Mouse (Mus musculus) kidney, embryonic 16.5 days (tissue): ENCODE data around the gene Gtsf1l. TPM values are rescaled to one million over a fixed set of nuclear protein-coding genes. Genes with fewer than 3 reads are reported as not detected.

Experiments
- ATAC-seq: fragments of 200-750 bp; cut with Nextera tagmentation; 2 replicates; pipeline ENCODE4 v1.8.0; 2017; ENCODE audit warnings: moderate TSS enrichment; ENCODE audit not compliant: low FRiP score, low TSS enrichment
- H3K27ac ChIP-seq: fragments of 300-500 bp; sonication (generic); 2 replicates; pipeline ENCODE4 v1.5.1; 2014; ENCODE audit warnings: low read length
- H3K27me3 ChIP-seq: fragments of 300-500 bp; sonication (generic); 2 replicates; pipeline ENCODE4 v1.6.1; 2014; ENCODE audit warnings: low read length, control low read depth, mixed read lengths; ENCODE audit not compliant: insufficient read depth
- H3K36me3 ChIP-seq: fragments of 300-500 bp; sonication (generic); 2 replicates; pipeline ENCODE4 v1.6.1; 2014; ENCODE audit warnings: low read length, control low read depth, mixed read lengths; ENCODE audit not compliant: insufficient read depth
- H3K4me1 ChIP-seq: fragments of 300-500 bp; sonication (generic); 2 replicates; pipeline ENCODE4 v1.6.1; 2014; ENCODE audit warnings: low read length, control low read depth, mixed read lengths; ENCODE audit not compliant: insufficient read depth
- H3K4me2 ChIP-seq: fragments of 300-500 bp; sonication (generic); replicated peaks from 2 replicates; pipeline ENCODE4 v1.6.1; 2014; ENCODE audit warnings: low read depth, low read length
- H3K4me3 ChIP-seq: fragments of 300-500 bp; sonication (generic); 2 replicates; pipeline ENCODE4 v1.5.1; 2014; ENCODE audit warnings: mild to moderate bottlenecking, low read length
- H3K9ac ChIP-seq: fragments of 300-500 bp; sonication (generic); replicated peaks from 2 replicates; pipeline ENCODE4 v1.6.1; 2014; ENCODE audit warnings: low read length
- H3K9me3 ChIP-seq: fragments of 300-500 bp; sonication (generic); 2 replicates; pipeline ENCODE4 v1.6.1; 2016; ENCODE audit warnings: low read length, control low read depth
- WGBS: fragments of 180-500 bp; shearing (Covaris S2); extraction: QIAGEN DNeasy Blood & Tissue Kit; methylation state at CpG from one replicate; pipeline ENCODE4 v1.1.7; 2014; 5-methylcytosine and 5-hydroxymethylcytosine counted together
- polyA plus RNA-seq: library from polyadenylated mRNA; unstranded; fragments of >200 nt; fragmentation: Nextera tagmentation; extraction: Ambion mirVana; gene quantifications from 2 replicates; pipeline ENCODE4 v1.2.1, GENCODE M21; 2015

The Gtsf1l gene
- polyA plus RNA-seq, 1 experiment from 2014 or later = not detected

DNA sequence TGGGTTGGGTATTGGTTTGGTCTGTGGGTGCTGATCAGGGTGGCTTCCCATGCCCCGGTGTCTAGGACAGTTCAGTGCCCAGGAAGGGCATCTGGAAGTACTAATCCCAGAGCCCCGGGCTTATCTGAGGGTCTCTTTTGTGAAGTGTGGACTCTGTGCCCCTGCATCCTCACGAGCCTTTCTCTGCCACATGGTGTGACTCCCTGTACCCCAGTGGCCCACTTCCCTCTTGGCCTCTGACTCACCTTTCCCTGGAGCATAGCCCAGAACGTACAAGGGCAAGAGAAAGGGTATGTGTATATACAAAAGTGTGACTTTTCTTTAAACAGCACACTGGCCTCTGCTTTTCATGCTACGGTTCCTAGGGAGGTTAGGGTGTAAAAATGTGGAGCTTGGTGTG is 31.9 kb downstream of the Gtsf1l start:
- H3K27me3 ChIP-seq = no peaks in the 10 kb centered on the region
- H3K9me3 ChIP-seq = no peaks in the 10 kb centered on the region
- 44% methylated on average over 5 of the region's 5 CpGs for WGBS
- no peak for ATAC-seq
- peak overlapping the region; percentile 99 for H3K4me2 ChIP-seq
- peak overlapping the region; percentile 77 for H3K4me3 ChIP-seq
- peaks cover 18% of the 10 kb centered on the region for H3K4me1 ChIP-seq
- peak overlapping the region; percentile 73 for H3K9ac ChIP-seq
- H3K36me3 ChIP-seq = no peaks in the 10 kb centered on the region
- no peak overlapping the region for H3K27ac ChIP-seq

DNA sequence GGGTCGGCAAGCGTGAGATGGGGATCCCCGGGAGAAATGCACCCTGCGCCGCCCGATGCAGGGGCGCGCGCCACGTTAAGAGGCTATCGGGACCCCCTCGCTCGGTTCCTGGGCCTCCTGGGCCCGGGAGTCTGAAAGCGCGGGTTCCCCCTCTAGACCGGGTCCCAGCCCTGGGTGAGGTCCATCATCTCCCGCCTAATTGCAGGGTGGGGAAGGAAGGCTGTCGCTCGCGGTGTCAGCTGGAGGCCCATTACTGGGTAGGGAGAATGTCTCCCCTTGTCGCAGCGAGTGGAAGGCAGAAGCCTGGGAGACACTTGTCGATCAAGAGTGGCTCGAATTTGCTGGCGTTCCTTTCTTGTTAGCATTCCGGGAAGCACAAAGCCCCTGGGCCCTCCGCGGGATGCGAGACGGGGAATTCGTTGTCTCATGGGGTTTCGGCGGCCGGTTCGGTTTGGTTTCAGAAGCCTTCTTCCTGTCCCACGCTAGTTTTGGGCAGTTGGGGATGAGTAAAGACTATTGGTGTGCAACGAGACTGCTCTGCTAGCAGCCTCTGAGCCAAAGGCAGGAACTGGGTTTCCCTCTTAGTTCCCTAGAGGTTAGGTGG is 32.7 kb downstream of the Gtsf1l start:
- peak overlapping the region; percentile 99 for H3K4me2 ChIP-seq
- H3K4me1 ChIP-seq = peaks cover 18% of the 10 kb centered on the region
- peak overlapping the region; percentile 77 for H3K4me3 ChIP-seq
- no peaks in the 10 kb centered on the region for H3K36me3 ChIP-seq
- peak overlapping the region; percentile 73 for H3K9ac ChIP-seq
- H3K9me3 ChIP-seq = no peaks in the 10 kb centered on the region
- ATAC-seq = peak; percentile 47
- under 1% methylated on average over 35 of the region's 38 CpGs for WGBS
- no peaks in the 10 kb centered on the region for H3K27me3 ChIP-seq
- 0 out of 2 replicates have a peak overlapping the region, but pooled peaks have one; percentile 37 for H3K27ac ChIP-seq

DNA sequence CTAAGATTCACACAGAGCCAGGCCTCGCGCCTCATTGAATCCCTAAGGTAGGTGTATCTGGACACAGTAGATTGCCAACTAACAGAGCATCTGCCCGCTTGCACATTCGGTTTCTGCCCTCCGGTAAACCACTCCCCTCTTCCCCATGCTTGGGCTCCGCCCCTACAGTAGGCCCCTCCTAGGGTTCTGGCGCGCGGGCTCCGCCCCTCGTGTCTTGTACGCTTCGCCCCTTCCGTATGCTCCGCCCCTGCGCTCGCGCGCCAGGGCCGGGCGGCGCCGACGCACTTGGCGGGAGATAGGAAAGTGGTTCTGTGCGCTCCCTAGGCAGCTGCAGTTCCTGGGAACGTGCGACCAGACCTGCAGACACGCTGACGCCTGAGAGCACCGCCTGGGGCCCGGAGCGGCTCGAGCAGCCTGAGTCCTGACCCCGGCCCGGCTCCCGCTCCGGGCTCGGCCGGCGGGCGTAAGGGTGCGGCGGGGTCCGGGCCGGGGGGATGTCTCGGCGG is 33.3 kb downstream of the Gtsf1l start, which contains the start of gene Mybl2:
Mybl2 (plus strand) TSS at position 353 of the 506 bp plus-strand sequence.
- Histone ChIP-seq H3K4me3 (peak within 1 kb of the TSS; percentile 77), H3K36me3 (no peaks in the 10 kb centered on the region), H3K9ac (peak within 1 kb of the TSS; percentile 73), H3K27ac (0 out of 2 replicates have a peak within 1 kb of the TSS, but pooled peaks have one; percentile 37), H3K9me3 (no peaks in the 10 kb centered on the region), H3K4me1 (peaks cover 18% of the 10 kb centered on the region), H3K4me2 (peak within 1 kb of the TSS; percentile 99), H3K27me3 (no peaks in the 10 kb centered on the region)
- 0% methylated on average over 30 of the region's 48 CpGs for WGBS
- ATAC-seq = peak; percentile 99

DNA sequence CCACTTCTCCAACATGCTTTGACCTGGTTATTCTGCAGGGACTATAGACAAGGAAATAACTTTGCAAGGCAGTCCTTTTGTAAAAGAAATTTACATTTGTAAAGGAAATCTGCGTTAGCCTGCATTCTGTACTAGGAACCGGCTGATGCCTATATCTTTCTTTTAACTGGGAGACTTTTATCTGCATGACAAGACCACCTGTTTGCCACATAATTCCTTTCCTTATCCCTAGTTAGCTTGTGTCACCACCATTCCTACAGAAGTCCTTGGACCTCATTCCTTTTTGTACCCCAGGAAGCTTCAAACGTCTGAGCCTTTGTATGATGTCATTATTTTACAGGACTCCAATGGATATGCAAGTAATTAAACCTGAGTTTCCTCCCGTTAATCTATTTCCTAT is 34.8 kb downstream of the Gtsf1l start:
- no peak overlapping the region for H3K4me2 ChIP-seq
- no peak overlapping the region for H3K27ac ChIP-seq
- H3K27me3 ChIP-seq = no peaks in the 10 kb centered on the region
- H3K4me1 ChIP-seq = peaks cover 18% of the 10 kb centered on the region
- no peak overlapping the region for H3K4me3 ChIP-seq
- WGBS = 76% methylated on average over 4 of the region's 4 CpGs
- no peaks in the 10 kb centered on the region for H3K9me3 ChIP-seq
- H3K9ac ChIP-seq = no peak overlapping the region
- ATAC-seq = no peak
- no peaks in the 10 kb centered on the region for H3K36me3 ChIP-seq

DNA sequence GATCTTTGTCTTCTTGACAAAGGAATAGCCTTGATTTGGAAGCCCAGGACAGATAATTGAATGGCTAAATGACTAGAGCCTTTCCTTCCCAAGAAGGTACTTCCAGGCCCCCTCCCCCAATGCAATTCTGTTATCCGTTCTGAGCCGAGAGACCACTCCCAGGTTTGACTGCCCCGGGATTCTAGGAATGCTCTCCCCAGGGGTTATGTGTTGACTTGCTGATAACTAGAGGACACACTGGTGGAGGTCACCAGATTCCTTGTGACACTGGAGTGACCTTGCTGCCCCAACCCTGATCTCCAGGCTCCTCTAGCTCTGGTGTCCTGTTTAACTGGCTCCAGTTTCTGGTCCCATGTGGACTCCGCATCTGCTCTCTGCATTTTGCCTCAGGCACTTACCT is 35.6 kb downstream of the Gtsf1l start:
- H3K4me1 ChIP-seq = peaks cover 18% of the 10 kb centered on the region
- H3K36me3 ChIP-seq = peaks cover 2% of the 10 kb centered on the region; the same call in 1 of the 2 replicates
- no peak overlapping the region for H3K4me2 ChIP-seq
- H3K27ac ChIP-seq = no peak overlapping the region
- no peak overlapping the region for H3K9ac ChIP-seq
- H3K27me3 ChIP-seq = no peaks in the 10 kb centered on the region
- no peak for ATAC-seq
- no peaks in the 10 kb centered on the region for H3K9me3 ChIP-seq
- WGBS = 46% methylated on average over 4 of the region's 4 CpGs
- H3K4me3 ChIP-seq = no peak overlapping the region

DNA sequence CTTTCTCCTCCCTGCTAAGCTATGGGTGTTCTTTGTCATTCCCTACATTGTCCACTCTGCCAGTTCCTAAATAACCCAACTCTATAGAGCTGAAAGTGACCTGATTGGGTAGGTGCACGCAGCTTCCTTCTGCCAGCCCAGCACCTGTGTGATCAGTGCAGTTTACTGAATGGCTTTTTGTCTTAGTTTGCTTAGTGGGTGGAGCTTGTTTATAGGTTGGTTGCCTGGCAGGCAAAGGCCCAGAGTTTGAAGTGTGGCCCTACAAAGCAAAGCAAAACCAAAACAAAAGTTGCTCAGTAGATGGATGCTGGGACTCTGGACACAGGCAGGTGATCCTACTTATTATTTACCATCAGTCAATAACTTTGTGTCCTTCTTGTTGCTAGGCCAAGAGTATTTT is 36.0 kb downstream of the Gtsf1l start:
- Histone ChIP-seq H3K4me1 (peaks cover 17% of the 10 kb centered on the region), H3K36me3 (peaks cover 6% of the 10 kb centered on the region; the same call in 1 of the 2 replicates), H3K9ac (no peak overlapping the region), H3K27ac (no peak overlapping the region), H3K9me3 (no peaks in the 10 kb centered on the region), H3K4me2 (no peak overlapping the region), H3K4me3 (no peak overlapping the region), H3K27me3 (no peaks in the 10 kb centered on the region)
- no peak for ATAC-seq
- WGBS = 64% methylated on average over 1 of the region's 1 CpGs

DNA sequence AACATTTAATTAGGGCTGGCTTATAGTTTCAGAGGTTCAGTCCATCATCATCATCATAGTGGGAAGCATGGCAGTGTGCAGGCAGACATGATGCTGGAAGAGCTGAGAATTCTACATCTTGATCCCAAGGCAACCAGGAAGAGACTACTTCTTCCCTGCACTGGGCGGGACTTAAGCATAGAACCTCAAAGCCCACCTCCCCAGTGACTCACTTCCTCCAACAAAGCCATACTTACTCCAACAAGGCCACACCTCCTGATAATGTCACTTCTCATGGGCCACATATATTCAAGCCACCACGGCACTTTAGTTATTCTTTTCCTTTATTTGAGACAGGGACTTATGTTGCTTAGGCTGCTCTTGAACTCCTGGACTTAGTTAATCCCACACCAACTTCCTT is 38.5 kb downstream of the Gtsf1l start:
- H3K27ac ChIP-seq = no peak overlapping the region
- H3K27me3 ChIP-seq = no peaks in the 10 kb centered on the region
- peaks cover 4% of the 10 kb centered on the region; the same call in 1 of the 2 replicates for H3K4me1 ChIP-seq
- WGBS = 95% methylated on average over 2 of the region's 2 CpGs
- peaks cover 22% of the 10 kb centered on the region for H3K36me3 ChIP-seq
- no peak overlapping the region for H3K4me2 ChIP-seq
- H3K4me3 ChIP-seq = no peak overlapping the region
- ATAC-seq = no peak
- no peaks in the 10 kb centered on the region for H3K9me3 ChIP-seq
- no peak overlapping the region for H3K9ac ChIP-seq

DNA sequence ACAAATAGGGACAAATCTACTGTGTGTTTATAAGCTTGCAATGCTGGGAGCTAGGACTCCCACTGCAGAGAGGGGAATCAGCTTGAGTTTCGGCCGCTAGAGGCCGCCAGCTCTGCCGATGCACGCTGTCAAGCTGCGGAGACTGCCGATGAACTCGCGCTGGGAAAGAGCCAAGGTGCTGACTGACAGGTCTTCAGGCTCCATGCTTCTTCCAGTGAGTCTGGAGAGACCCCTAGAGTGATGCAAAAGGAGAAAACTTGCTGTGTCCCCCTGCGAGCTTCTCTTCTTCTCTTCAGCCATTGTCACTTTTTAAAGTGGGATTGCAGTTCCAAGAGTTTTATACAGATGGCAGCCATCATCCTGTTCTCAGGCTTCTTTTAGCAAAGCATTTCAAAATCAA is 39.5 kb downstream of the Gtsf1l start:
- Histone ChIP-seq H3K9ac (0 out of 2 replicates have a peak overlapping the region, but pooled peaks have one; percentile 32), H3K36me3 (peaks cover 32% of the 10 kb centered on the region), H3K4me1 (no peaks in the 10 kb centered on the region), H3K27ac (no peak overlapping the region), H3K4me2 (peak overlapping the region; percentile 51), H3K9me3 (no peaks in the 10 kb centered on the region), H3K4me3 (peak overlapping the region; percentile 34), H3K27me3 (no peaks in the 10 kb centered on the region)
- ATAC-seq = peak; percentile 82
- WGBS = 4% methylated on average over 10 of the region's 10 CpGs

DNA sequence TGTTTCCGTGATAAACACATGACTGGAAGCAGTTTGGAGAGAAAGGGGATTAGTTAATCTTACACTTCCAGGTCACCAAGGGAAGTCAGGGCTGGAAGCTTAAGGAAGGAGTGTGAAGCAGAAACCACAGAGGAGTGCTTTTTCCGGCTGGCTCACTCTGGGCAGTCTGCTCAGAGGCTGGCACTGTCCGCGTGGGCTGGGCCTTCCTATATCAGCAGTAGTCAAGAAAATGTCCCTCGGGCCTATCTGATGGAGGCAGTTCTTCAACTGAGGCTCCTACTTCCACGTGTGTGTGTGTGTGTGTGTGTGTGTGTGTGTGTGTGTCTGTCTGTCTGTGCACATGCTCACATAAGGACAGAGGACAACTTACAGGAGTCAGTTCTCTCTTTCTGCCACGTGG is 47.7 kb downstream of the Gtsf1l start:
- Histone ChIP-seq H3K9me3 (no peaks in the 10 kb centered on the region), H3K36me3 (peaks cover 62% of the 10 kb centered on the region), H3K4me1 (no peaks in the 10 kb centered on the region), H3K27ac (no peak overlapping the region), H3K4me2 (no peak overlapping the region), H3K4me3 (no peak overlapping the region), H3K27me3 (no peaks in the 10 kb centered on the region), H3K9ac (no peak overlapping the region)
- WGBS = 87% methylated on average over 7 of the region's 7 CpGs
- ATAC-seq = no peak
